Mouse (Mus musculus): ENCODE data around the gene Slc38a9.

Gene Slc38a9

DNA sequence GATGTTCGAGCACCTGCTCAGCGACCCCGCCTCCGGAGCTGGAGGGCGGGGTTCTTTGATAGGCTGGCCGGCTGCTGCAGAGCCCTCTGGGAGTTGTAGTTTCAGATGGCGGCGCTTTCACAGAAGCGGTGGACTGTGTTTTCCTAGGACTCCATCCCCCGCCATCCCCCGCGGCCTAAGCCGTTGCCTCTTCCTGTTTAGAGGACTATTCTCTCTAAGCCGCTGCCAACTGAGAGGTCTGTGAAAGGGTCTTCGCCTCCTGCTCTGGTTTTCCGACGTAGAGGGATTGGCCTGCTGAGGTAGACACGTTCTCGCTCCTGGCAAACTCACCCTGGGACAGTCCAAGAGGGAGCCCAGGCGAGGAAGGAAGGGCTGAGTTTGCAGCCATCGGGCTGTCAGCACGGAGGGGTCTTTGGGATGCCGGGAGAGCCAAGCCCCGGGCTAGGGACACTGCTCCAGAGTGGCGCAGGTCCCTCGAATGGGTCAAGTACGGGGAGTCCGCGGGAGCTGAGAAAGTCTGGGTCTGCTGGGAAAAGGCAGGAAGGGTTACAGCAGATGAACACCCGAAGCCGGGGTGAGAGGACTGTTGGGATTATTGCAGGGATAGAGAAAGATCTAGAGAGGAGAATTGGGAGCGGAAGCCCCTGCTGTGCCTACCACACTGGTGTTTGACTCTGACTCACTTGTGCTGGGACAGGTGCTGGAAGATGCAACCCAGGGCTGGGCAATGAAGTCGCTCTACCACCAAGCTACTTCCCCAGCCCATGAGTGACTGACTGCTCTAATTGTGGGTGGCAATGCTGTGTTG is at the start of gene Slc38a9:
Gene Slc38a9 (plus strand): TSS at position 178 of the 808 bp plus-strand sequence.
- peak; percentile 98 for DNase-seq (ENCODE audit: low read depth, low spot score)

DNA sequence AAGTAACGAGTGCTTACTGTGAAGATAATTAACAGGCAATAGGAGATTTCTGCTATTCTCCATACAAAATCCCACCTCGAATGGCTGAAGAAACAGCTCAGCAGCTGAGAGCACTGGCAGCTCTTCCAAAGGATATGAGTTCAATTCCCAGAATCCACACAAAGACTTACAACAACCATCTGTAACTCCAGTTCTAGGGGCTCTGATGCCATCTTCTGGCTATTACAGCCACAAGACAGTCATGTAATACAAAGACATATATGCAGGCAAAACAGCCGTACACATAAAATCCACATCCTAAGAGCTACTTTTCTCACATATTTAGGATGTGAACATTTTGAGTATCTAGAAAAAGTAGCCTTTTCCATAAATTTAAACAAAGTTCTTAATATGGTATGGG is 39.0 kb upstream of the Slc38a9 start:
- peak; percentile 9 for DNase-seq (ENCODE audit: low read depth, low spot score)

DNA sequence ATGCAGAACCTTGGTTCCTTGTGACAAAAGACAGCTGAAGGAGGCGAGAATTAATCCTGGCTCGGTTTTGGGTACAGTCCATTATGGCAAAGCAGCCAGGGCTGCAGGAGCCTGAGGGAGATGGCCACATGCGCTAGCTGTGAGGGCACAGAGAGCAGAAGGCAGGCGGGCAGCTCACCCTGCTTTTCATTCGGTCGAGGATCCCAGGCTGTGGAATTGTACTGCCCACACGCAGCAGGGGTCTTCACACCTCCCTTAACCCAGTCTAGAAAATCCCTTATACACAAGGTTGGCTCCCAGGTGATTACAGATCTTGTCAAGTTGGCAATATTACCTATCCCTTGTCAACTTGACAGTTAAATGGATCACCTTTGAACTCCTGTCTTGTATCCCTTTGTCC is 36.9 kb upstream of the Slc38a9 start:
- DNase-seq (ENCODE audit: low read depth, low spot score) = peak; percentile 43

DNA sequence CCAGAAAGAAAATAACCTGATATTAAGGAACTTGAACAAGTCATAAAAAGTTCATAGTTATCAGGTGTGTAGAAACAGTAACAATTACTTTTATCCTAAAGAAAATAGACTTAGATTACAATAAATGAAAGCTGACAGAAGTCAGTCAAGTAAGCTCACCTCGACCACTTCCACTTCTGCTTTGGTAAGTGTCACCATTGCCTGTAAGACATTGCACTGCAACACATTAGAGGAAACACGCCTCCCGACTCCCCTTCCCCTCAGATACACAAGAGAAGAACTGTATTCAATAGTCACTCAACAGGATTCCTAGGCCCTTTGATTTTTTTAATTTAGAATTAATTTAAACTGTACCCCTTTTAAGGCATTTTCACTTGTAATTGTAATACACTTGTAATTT is 35.9 kb upstream of the Slc38a9 start:
- no peak for DNase-seq (ENCODE audit: low read depth, low spot score)

DNA sequence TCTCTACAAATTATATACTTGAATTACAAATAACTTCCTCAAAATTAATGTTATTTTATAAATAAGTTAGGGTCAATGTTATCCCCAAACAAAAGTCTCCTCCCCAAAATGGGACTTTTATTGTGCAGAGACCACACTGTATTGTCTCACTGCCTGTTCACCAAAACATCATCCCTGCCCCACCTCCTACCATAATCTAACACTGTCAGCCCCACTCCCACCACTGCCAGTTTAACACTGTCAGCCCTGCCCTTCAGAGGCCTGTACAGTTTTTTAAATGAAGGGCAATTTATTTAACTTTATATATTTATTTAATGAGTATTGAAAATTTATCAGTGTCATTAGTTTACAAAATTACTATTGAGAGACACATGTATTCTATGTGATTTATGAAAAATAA is 35.0 kb upstream of the Slc38a9 start:
- DNase-seq (ENCODE audit: low read depth, low spot score) = no peak

DNA sequence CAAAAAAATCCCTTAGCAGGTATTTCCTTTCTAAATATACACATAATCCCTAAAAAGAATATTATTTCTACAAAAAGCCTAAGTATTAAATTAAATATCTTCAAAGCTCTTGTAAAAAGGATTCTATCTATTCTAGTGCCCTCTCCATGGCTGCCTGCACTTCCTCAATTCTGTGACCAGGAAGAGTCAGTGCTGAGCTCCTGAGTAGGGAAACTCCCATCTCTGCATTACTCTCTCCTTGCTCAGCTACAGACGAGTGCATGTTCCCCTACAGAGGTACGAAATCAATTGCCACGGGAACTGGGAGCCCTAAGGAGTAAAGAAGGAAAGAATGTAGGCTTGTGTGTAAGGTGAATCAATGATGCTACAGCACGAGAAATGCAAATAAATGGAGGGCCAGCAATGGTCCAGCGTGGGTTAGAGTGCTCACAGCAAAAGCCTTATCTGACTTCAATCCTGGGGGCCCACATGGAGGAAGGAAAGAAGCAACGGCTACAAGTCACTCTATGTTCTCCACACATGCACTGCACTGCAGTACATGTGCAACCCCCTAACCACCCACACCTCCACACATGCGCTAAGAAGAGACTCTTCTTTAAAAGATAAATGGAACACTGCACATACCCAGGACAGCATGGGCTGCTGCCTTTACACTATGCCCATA is 25.2 kb upstream of the Slc38a9 start:
- DNase-seq (ENCODE audit: low read depth, low spot score) = no peak

DNA sequence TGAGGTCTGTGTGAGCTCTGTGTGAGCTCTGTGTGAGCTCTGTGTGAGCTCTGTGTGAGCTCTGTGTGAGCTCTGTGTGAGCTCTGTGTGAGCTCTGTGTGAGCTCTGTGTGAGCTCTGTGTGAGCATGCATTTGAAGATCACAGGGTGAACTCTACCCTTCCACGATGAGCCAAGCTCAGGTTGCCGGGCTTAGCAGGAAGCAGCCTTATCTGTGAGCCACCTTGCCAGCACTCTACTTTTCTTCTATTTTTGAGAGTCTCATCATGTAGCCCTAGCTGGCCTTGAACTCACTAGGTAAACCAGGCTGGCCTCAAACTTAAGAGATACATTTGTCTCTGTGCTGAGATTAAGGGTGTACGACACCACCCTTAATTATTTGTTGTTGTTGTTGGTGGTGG is 24.1 kb upstream of the Slc38a9 start:
- DNase-seq (ENCODE audit: low read depth, low spot score) = no peak

DNA sequence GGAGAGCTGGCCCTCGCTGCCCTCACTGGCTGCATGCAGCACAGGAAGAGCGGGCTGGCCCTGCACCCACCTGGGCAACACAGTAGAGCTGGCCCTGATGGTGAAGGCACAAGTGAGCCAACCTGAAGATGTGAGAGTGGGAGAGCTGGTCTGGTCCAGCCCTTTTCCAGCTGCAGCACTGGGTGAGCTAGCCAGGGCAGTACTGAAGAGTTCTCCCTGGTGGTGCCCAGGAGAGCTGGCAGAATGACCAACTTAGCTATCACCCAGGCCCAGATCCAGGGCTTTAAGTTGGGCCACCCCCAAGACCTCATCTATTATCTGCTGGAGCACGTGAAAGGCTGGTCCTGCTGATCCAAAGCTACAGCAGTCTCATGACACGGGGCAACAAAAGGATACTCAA is 21.4 kb upstream of the Slc38a9 start:
- no peak for DNase-seq (ENCODE audit: low read depth, low spot score)

DNA sequence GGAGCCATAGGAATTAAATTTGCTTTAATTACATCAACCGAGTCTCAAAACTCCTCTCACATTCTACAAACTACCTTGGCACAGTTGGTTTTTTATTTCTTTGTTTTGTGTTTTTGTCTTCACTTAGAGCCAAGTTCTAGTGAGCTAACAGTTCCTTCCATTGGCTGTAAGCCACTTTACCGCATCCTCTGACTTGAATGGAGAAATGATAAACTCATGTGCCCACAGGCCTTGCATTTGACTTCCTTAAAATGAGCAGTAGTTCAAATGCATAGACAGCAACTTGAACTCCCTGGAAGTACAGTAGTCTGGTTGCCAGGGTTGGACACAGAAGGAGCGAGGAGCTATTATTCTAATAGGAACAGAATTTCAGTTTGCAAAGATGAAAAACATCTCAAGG is 17.7 kb upstream of the Slc38a9 start:
- DNase-seq (ENCODE audit: low read depth, low spot score) = no peak

DNA sequence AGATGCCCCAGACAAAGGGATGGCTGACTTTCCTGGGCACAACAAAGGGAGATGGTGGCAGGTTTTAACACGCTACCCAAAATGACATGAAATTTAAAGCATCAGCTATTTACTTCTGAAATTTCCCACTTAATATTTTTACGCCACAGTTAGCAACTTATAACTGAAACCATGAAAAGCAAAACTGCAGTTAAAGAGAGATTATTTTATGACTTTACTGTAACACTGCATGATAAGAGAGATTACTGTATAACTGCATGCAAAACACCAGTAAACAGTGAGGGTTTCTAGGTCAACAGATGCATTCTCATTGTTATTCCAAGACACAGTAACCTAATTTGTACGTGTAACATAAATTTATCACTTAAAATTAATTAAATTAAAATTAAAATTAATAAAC is 15.6 kb upstream of the Slc38a9 start:
- DNase-seq (ENCODE audit: low read depth, low spot score) = no peak

DNA sequence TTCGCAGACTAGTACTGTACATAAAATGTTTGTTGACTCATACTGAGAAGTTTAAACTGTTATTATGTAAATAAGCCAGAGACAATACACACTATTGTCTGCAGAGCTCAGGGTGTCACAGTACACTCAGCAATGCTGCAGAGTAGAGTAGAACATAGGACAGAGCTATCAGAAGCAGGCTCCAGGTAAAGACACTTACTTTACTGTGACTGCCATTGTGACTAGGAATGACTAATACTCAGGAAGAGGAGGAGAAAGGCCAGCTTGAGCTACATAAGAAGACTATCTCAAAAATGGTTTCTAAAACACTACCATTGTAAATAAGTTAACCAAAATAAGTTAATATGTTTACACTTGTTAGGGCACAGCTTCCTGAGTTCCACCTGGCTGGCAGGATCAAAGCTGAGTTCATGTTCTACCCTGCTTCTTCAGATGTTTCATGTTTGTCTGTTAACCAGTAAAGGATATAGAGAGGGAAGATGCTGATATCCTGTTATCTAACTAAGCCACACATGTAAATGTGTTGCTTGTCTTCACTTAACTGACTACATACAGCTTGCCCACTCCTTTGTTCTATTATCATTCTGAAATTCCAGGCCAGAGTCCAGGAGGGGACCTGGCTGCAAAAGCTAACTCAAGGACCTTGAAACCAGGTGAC is 14.9 kb upstream of the Slc38a9 start:
- DNase-seq (ENCODE audit: low read depth, low spot score) = no peak

DNA sequence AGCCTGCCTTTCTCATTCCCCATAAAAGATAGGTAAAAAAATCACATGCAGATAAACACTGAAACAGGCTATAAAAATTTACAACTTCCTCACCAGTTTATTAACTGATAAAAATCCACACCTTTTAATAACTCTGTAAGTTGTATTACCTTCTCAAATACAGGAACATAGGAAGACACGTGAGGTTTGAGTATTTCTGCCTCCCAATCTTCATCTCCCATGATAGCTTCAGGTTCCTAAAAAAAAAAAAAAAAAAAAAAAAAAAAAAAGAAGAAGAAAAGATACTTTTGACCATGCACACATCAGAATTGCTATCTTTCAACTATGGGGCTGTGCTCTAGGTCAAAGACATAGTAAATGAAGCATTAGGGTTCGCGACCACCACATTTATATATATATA is 9.4 kb upstream of the Slc38a9 start:
- DNase-seq (ENCODE audit: low read depth, low spot score) = no peak

DNA sequence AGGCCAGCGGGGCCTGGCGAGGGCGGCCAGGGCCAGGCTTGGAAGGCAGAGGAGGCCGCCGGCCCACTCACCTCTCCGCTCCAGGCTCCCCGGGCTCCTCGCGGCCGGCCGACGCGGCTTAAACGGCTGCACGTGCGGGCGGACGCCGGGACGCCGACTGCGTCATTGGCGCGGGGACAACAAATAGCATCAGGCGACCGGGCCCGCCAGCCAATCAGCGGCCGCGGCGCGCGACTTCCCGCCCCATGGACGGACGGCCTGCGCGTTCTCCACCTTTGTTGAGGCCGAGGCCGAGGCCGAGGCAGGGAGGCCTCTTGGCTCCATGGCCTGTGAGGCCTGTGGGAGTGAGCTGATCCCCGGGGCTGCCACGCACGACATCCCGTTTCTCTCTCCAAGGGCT is 8.3 kb upstream of the Slc38a9 start, which contains the start of gene Ddx4:
Gene Ddx4 (minus strand): TSS at position 271 of the 400 bp plus-strand sequence.
- DNase-seq (ENCODE audit: low read depth, low spot score) = no peak

DNA sequence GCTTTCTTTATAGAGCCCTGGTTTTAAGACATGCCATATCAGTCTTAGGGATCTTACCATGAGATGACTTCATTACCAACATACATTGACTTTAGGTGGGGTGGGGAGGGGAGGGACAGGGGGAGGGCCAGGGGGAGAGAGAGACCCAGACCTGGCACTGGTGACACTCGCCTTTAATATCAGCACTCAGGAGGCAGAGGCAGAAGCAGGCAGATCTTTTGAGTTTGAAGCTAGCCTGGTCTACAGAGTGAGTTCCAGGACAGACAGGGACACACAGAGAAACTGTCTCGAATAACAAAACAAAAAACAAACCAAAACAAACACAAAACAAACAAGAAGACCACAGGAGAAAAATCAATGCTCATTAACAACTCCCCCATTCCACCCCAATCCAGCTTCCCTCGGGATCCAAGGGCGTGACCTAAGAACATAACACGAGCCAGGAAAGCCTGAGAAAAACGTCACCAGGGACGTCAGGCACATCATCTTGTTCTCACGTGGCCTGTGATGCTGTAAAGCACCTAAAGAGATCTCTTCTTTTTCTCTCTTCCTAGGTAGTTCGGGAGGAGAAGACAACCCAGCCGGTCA is 471 bp upstream of the Slc38a9 start:
- no peak for DNase-seq (ENCODE audit: low read depth, low spot score)

DNA sequence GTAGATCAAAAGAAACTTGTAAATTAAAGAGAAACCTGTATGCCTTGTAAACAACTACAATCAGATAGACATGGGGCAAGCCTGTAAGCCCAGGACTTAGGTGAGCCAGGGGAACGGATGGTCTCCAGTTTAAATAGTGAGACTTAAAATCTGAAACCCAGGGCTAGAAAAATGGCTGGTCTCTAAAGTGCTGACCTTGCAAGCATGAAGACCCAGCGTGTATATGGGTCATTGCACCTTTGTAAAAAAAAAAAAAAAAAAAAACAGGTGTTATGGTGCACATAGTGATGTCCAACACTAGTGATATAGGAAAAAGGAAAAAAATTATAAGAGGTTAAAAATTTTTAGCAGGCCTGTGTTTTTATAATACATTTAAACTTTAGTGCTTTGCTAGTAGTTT is 1.1 kb downstream of the Slc38a9 start:
- DNase-seq (ENCODE audit: low read depth, low spot score) = no peak

DNA sequence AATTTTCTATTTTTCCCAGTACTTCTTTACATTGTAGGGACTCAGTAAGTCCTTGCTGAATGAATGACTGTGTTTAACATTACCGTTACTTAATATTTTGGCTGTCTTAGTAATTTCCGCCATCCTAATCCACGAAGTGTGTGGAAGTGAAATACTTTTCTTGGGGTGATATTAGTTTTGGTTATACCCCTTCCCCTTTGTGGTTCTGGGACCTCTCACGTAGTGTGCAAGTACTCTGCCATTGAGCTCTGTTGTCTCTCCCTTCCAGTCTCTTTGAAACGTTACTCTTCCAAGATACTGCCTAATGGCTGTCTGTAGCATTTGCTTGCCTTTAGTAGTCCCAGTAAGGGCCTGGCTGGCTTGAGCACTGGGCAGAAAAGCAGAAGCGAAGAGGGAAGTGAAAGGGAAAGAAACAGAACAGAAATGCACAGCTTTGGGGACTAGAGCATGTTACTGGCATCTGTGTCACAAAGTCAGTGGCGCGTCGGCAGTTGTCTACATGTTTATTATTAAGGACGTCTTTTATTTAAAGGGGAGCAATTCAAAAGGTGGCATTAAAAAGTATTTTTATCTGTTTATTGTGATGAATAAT is 6.0 kb downstream of the Slc38a9 start:
- DNase-seq (ENCODE audit: low read depth, low spot score) = peak; percentile 18

DNA sequence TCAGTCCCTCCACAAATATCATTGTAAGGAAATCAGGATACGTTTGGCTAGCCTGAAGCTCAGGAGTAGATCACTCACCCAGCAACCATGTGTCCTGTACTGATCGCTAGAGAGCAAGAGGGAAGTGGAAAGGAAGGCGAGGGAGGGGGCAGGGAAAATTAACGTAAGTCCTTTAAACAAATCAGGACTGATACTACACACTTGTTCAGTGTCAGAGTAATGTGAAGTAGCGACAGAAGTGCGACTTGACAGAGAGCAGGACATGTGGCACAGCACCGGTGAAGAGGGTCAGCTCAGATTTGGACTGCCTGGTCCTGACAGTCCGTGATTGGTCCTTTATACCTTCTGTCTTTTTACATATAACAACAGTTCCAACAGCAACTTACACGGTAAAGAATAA is 6.7 kb downstream of the Slc38a9 start:
- DNase-seq (ENCODE audit: low read depth, low spot score) = no peak

DNA sequence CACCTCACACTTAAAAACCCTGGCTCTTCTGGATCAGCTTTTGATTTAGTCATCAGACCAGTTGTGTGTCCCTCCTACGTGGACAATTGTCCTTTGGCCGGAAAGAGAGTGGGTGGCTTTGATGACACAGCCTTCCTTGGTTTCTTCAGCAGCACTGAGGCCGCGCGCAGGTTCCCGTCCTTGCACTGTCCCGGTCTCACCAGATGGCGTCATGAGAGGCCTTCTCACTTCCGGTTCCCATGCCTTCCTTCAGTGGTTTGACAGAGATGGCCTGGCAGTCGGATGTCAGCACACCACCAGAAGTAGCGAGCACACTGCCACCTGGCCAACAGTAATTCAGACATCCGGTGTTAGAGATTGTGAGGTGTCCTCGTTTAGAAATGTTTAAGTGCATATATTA is 11.2 kb downstream of the Slc38a9 start:
- no peak for DNase-seq (ENCODE audit: low read depth, low spot score)

DNA sequence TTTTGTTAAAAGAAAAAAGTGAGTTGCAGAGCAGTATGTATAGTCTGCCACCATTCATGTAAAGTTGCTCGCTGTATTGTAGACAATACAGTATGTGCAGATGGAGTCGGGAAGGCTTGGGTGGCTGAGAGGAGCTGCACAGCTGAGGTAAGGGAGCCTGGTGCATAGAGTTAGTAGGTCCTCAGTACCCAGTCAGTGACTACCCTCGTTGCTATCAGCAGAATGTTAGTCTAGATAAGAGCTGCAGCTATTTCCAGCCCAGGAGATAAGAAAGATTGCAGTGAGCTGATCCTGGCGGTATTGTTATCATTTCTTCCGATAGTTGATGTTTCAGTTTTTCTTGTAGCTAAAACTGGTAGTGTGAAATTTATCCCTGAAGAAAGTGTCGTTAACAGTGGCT is 12.2 kb downstream of the Slc38a9 start:
- DNase-seq (ENCODE audit: low read depth, low spot score) = no peak

DNA sequence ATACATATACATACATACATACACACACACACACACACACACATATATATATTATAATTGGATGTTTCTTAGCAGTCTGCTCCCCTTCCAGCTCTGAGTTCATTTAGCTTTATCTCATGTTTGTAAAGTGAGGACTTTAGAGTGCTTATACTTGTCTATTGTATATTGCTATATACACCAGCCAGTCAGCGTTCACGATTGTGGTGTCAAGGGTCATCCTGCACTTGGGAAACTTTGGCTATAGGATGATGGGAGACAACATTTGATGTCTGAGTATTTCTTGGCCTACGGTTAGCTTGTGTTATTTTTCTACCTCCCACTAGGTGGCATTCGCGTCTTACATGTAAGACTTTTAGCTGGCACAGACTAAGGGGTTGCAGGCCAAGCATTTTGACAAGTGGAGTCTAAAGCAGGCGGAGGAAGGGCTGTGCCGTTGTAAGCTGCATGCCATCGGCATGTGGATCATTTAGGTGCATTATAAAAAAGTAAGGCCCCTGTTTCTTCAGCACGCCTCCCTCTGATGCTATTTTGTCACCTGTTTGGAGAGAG is 13.4 kb downstream of the Slc38a9 start:
- DNase-seq (ENCODE audit: low read depth, low spot score) = peak; percentile 93

DNA sequence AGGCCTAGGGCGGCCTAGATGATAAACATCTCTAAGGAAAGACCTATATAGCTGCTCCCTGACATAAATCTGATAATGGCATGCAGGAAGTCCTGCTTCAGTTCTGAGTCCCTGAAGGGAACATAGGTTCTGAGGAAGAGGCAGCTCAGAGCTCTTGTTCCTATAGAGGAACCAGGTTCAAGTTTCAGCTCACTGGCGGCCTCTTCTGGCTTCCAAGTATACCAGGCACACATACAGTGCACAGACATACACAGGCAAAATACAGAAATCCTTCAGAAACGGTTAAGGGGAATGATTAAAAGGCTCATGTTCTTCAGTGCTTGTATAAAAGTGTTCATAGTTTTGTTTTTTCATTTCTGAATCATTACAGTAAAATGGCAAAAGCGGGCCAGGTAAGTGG is 17.6 kb downstream of the Slc38a9 start:
- DNase-seq (ENCODE audit: low read depth, low spot score) = no peak

DNA sequence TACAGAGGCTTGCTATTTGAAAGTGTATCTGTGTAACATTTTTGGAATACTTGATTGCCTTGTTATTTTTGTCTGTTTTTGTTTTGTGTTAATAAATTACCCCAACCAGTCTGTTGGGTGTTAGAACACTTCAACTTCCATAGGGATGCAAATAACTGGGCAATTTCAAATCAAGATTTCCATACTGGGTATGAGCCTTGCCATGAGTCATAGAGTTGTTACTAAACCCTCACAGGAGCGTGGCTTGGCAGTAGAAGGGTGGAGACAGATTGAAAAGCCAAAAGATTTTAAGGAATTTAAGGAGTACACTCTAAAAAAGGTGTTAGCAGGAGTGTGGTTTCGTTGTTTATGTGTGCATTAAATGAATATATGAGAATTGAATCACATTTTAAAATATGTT is 22.8 kb downstream of the Slc38a9 start:
- DNase-seq (ENCODE audit: low read depth, low spot score) = peak; percentile 47

All from brain, adult 2 months (tissue).